Mouse (Mus musculus) gonadal fat pad, adult 2 months (tissue): ENCODE results near the gene Ppp1ca. TPM values are rescaled to one million over a fixed set of nuclear protein-coding genes. Genes with fewer than 3 reads are reported as not detected.
A peak's percentile ranks its signal among the peaks of the same experiment; 100 is the strongest.

Source experiments
- DNase-seq: peaks from one replicate; pipeline ENCODE4 v3.0.0-alpha.2; 2012; ENCODE audit warnings: low read depth
- polyA plus RNA-seq: library from polyadenylated mRNA; depleted of rRNA; stranded (reverse); fragments of >200 nt; gene quantifications from 2 replicates; pipeline ENCODE4 v1.2.3, GENCODE M21; 2012; rRNA removed

The Ppp1ca gene
- polyA plus RNA-seq = 570 and 585 TPM in 2 replicates

DNA sequence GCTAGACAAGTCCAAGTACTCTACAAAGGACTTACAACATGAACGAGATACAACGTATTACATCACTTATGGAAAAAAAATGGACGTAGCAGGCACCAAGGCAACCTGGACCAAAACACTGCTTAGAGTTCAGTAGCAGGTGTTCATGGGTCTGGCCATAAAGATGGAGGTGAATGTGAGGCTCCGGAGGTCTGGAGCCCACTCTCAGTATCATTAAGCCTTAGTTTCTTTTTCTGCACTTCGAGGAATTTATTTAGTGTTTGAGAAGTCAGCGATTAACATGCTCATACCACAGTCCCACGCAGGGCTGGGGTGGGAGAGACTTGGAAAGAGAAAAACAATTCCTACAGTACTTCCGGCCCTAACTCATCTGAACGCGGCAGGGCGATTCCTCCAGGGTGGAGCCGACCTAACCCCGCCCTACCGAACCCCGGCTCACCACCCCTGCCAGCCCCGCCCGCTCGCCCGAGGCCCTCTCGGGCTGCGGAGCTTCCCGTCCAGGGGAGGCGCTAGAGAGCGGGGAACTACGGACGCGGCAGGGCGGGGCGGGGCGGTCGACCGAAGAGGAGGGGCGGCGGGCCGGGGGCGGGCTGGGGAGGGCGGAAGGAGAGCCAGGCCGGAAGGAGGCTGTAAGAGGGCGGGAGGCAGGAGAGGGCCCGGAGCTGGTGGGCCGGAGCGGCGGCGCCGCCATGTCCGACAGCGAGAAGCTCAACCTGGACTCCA is at the start of gene Ppp1ca:
Gene Ppp1ca, plus strand, starts transcription at position 538 of the 723 bp plus-strand sequence.
- DNase-seq = no peak

DNA sequence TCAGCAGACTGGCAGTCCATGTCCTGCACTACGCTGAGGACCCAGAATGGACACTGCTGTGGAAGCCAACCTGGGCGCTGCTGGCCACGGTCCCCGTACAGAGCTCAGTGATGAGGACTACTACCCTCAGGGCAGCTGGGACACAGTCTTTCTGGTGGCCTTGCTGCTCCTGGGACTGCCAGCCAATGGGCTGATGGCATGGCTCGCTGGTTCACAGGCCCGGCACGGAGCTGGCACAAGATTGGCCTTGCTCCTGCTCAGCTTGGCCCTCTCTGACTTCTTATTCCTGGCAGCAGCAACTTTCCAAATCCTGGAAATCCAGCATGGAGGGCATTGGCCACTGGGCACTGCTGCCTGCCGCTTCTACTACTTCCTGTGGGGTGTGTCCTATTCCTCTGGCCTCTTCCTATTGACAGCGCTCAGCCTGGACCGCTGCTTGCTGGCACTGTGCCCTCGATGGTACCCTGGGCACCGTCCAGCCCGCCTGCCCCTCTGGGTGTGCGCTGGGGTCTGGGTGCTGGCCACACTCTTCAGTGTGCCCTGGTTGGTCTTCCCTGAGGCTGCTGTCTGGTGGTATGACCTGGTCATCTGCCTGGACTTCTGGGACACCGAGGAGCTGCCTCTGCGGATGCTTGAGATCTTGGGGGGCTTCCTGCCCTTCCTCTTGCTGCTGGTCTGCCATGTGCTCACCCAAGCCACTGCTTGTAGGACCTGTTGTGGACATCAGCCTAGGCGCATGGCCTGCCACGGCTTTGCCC is 49.3 kb upstream of the Ppp1ca start:
- no peak for DNase-seq

DNA sequence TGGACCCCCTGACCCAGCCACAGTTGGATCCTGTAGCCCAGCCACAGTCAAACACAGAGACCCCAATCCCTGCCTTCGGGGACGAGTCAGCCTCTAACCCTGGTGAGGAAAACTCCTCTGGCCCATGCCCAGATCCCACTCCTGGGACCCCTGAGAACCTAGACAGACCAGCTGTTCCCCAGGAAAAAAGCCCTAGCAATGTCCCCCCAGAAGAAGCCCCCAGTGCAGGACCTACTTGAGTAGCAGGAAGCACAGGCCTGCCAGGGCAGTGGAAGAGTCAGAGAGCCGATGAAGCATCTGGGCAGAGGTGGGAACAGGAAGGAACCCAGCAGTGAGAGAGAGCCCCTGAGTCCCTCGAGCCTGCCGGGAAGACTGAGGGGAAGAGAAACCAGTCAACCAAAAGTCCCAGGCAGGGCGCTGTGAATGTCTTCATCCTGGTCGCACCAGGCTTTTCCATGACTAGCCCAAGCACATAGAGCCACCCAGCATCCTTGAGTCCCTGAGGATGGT is 48.1 kb upstream of the Ppp1ca start, which contains the start of gene Cabp4:
Gene Cabp4, minus strand, starts transcription at position 275 of the 510 bp plus-strand sequence.
- DNase-seq = no peak

DNA sequence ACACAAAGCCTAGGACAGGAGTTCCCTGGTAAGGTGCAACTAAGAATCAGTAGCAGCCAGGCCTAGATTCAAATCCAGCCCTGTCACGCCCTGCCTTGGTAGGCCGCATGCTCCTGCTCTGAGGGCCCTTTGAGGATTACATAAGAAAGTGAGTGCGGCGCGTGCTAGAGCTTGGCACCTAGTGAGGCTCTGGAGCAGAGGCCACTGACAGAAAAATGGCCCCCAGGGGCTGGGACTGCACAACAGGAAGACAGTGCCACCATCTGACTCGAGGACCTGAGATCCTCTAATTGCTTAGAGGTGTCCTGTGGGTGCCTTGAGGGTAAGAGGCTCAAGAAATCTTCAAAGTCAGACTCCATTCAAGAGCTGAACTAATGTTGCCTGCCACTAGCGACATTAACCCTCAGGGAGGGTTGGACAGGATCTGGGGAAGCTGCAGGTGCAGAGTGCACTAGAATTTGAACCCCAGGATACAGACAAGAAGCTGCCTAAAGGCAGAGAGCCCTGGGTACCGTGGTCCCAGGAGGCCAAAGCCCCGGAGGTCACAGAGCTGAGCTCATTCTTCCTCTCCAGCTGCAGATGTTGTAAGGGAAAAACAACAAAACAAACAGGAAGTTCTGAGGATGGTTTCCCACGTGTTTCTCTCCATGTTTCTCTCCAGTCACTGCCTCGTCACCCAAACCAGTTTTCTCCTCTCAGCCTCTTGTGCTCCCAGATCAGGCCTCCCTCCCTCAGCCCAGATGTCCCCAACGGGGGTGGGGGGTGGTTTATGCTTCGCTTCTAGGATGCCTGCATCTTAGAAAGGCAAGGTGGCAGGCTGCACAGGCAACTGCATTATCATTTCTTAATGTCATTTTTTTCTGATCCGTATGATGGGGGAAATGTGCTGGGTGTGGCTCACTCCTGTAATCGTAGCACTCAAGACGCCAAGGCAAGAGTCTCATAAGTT is 47.0 kb upstream of the Ppp1ca start:
- DNase-seq = no peak

DNA sequence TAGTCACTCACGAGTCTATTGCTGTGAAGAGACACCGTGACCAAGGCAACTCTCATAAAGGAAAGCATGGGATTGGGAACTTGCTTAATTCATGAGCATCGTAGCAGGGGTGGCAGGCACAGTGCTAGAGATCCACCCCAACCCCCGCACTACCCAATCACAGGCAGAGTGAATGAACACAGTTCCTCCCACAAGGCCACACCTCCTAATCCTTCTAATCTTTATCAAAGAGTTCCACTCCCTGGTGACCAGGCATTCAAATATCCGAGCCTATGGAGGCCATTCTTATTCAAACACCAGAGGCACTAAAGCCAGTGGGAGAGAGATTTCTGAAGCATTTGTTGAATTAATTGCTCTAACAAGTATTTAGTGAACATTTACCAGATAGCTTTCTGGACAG is 45.9 kb upstream of the Ppp1ca start:
- no peak for DNase-seq

DNA sequence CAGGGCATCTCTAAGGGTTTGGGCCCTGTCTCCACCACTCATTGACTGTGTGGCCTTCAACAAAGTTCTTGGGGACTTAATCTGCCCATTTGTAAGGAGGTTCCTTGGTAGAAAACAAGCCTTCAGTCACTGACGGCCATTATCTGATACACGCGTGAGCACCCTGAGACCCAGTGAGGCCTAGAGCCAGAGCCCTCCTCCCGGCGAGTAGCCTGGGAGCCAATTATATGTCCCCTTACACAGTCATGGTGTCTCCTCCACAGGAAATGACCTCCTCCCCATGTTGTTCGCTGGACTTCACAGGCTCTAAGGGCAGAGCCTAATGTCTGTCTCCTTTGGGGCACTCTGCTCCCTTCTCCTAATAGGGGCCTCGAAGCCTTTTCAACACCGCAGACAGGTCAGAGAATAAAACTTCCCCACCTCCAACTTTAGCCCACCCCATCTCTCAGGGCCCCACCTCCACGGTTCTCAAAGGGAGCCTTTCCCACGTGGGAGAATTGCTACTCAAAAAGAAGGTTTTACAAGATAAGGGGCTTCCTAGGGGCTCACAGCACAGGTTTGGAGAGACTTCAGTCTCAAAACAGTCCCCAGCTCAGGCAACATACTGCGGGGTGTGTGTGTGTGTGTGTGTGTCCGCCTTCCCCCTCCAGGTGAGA is 45.4 kb upstream of the Ppp1ca start:
- no peak for DNase-seq

DNA sequence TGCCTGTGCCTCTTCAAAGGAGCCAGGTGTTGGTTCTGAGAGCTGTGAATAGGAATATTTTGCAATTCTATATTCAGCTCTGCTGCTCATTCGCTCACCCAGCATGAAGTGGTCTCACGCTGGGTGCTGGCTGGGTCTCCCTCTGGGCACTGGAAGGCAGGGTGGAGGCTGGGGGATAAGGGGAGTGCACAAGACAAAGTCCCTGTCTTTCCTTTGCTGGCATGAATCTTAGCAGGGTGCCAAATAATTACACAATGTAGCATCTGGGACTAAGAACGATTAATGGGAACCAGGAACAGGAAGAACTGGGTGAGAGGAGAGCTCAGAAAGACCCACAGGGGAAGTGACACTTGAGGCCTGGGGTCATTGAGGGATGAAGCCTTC is 44.9 kb upstream of the Ppp1ca start:
- peak; percentile 59 for DNase-seq

DNA sequence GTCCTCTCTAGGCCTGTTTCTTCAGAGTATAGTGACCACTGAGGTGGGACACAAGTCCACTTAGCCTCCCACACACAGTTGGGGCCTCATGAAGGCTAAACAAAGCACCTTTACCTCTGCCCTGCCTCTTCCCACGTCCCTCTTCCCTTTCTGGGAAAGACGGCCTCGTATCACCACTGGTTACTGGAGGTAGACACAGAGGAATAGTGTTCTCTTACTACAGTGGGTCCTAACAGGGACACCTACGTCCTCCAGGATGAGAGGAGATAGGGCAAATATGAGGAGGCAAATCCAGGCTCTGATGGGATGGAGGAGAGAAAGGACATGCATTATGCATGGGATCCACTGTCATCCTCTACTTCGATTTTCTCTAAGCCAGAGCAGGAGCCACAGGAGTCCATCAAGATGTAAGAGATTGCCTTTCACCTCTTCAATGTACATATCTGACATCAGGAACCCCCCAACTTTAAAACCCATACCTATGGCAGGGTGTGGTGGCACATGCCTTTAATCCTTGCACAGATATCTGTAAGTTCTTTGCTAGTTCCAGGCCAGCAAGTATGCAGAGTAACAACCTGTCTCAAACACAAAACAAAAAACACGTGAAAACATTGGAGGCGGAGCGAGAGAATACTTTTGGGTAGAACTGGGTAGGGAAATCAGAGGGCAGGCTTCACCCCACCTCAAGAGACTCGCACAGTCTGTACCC is 43.9 kb upstream of the Ppp1ca start:
- no peak for DNase-seq

DNA sequence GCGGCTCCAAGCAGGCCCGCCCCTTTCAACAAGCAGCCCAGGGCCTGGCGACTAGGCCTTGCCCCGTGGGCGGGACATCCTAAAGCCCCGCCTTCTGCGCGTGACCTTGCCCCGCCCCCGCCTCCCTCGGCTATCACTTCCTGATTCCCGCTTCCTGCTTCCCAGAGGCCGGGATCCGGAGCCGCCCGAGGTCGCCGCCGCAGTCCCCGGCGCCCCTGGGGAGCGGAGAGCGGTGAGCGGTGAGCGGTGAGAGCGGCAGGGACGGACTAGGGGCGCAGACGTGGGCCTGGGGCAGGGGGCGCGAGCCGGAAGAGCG is 43.4 kb upstream of the Ppp1ca start, which contains the start of gene Coro1b:
Gene Coro1b, plus strand, starts transcription at position 129 of the 316 bp plus-strand sequence.
- DNase-seq = no peak

DNA sequence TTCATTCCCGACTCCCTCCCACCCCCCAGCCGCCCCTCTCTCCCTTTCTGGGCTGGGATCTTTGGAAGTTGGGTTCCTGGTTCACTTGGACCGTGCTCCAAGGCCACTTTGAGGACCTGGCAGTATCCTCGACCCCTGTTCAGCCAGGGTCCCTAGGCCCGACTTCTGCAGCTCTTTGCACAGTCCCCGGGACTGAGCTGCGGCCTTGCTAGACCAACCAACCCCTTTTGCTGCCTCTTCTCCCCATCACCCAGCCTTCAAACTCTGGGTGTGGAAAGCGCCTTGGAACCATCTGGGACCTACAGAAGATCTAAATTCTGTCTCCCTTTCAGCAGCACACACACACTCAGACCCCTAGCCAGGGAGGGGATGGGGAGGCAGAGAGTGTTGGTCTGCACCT is 43.0 kb upstream of the Ppp1ca start:
- no peak for DNase-seq

DNA sequence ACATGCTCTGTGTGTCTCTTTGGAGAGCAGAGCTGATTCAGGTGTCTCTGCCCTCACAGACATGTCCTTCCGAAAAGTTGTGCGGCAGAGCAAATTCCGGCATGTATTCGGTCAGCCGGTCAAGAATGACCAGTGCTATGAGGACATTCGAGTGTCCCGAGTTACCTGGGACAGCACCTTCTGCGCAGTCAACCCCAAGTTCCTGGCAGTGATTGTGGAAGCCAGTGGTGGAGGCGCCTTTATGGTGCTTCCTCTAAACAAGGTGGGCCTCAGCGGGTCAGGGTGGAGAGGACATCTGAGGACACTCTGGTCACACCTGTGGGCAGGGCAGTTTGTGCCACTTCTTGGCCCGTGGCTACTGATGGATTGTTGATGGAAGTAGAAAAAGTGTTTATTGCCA is 42.6 kb upstream of the Ppp1ca start:
- DNase-seq = no peak

DNA sequence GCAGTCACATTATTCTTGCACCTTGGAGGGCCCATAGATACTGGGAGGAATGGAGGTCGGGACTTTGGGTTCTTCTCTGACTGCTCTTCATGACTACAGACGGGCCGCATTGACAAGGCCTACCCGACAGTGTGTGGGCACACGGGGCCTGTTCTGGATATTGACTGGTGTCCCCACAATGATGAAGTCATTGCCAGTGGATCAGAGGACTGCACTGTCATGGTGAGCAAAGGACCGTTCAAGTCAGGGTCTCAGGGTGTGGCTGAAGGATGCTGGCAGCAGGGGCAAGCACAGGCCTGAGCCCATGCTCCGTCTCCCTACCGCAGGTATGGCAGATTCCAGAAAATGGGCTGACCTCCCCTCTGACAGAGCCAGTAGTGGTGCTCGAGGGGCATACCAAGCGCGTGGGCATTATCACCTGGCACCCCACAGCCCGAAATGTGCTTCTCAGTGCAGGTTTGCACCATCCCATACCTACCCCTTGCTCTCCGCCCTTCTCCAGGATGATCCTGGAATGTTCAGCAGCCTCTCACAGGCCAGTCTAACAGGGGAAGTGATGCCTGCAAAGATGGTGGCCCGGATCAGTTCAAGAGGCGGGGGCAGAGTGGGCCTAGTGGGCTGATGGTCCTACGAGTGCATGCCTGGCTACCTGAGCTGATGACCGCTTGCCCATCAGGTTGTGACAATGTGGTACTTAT is 42.0 kb upstream of the Ppp1ca start:
- DNase-seq = no peak

DNA sequence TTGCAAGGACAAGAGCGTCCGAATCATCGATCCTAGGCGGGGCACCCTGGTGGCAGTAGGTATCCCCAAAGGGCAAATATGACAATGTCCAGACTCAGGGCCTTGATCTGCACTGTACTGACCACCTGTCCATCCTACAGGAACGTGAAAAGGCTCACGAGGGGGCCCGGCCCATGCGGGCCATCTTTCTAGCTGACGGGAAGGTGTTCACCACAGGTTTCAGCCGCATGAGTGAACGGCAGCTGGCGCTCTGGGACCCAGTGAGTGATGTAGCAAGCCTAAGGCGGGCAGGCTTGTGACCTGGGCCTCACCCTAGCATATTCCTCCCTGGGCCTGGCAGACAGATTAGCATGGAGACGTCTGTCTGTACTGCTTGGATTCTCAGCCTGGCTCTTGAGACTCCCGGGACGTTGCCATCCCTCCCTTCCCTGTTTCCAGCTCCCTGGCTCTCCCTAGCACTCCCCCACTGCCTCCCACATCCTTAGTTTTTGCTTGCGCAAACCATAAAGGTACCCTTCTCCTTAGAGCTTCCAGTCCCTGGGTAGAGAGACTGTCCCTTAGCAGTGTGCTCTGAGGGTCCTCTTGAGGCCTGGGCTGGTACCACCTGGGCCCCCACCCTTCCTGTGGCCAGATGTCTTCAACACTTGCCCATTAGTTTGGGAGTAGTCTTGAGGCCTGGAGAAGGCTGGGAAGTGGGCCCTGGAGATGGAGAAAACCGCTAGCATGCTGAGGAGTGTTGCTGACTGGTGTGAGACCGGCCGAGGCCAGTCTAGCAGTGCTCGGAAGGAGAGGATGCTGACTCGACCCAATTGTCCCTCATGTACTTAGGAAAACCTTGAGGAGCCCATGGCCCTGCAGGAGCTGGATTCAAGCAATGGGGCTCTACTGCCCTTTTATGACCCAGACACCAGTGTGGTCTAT is 41.0 kb upstream of the Ppp1ca start:
- DNase-seq = no peak

DNA sequence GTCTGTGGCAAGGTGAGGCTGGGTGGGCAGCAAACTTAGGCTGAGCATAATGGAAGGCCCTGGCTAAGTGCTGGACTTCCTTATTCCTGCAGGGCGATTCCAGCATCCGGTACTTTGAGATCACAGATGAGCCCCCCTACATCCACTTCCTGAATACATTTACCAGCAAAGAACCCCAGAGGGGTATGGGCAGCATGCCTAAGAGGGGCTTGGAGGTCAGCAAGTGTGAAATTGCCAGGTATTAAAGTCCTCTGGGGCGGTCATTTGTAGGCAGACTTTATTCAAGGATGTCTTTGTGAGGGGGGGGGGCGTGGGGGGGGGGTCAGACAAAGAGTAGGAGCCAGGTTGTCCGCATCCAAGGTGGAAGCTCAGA is 40.4 kb upstream of the Ppp1ca start:
- no peak for DNase-seq

DNA sequence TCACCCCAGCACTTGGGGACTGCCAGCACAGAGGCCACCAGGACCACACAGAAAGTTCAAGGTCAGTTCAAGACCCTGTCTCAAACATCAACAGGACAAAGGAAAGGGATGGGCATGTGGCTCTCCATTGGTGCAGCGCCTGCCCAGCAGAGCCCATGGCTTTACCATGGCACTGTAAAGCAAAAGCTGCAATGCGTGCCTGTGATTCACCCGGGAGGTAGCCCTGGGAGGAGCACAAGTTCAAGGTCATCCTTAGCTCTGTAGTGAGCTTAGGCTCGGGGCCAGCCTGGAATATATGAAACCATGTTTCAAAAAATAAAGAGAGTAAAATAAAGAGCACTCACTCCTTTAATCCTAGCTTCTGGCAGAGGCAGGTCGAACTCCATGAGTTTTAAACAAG is 40.0 kb upstream of the Ppp1ca start:
- DNase-seq = no peak

DNA sequence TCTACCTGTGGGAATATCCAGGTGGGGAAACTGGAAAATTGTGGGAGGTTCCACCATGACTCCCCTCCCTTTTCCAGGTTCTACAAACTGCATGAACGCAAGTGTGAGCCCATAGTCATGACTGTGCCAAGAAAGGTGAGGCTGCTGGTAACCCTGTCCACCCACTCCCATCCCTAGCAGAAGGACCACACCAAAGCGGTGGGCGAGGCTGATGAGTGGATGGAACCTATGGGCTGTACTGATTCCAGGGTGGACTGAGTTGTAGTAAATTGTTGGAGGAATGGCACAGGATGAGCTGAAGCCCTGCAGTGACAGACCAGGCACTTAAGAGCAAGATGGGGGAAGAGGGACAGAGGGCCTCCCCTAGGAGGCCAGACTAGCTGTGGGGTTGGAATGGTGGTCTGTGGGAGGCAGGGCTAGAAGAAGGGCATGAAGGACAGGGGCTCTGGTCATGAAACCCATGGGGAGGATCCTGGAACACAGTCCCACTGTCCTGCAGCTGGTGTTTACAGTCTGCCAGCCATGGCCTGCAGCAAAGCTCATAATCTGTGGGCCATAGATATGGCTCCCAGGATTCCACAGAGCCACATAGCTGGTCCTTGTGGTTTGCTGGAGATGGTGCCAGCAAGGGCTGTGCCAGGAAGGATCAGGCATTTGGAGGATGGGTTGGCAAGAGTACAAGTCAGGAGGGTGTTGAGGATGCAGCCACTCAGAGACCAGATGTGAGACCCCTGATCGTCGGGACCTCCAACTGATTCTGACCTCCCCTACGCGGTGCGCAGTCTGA is 39.2 kb upstream of the Ppp1ca start:
- no peak for DNase-seq

DNA sequence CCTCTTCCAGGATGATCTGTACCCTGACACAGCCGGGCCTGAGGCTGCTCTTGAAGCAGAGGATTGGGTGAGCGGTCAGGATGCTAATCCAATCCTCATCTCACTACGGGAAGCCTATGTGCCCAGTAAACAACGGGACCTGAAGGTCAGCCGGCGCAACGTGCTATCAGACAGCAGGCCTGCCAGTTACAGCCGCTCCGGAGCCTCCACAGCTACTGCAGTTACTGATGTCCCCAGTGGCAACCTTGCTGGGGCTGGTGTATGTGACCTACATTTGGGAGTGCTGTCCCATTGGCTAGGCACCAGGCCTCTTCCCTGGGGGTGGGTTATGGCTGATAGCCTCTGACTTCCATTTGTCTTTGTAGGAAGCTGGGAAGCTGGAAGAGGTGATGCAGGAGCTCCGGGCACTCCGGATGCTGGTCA is 38.6 kb upstream of the Ppp1ca start, which contains the start of gene Ptprcap:
Gene Ptprcap, plus strand, starts transcription at position 373 of the 423 bp plus-strand sequence.
- DNase-seq = no peak
